Mouse (Mus musculus) heart, postnatal 10 days (tissue): ENCODE measurements at regions not wholly inside any gene's neighbourhood (a gene's known extent, or its start where the extent isn't known, plus 50 kb on each side); places are given as distances from the start of the nearest gene placed in this dataset.

Experiments
- DNase-seq, 2 experiments: peaks; one replicate each; pipeline ENCODE4 v3.0.0; 2021
- intact Hi-C: fragments of 180-260 bp; cut with DNase I; formaldehyde crosslinking; loops from one replicate; pipeline ENCODE4 v1.15.1; 2025

DNA sequence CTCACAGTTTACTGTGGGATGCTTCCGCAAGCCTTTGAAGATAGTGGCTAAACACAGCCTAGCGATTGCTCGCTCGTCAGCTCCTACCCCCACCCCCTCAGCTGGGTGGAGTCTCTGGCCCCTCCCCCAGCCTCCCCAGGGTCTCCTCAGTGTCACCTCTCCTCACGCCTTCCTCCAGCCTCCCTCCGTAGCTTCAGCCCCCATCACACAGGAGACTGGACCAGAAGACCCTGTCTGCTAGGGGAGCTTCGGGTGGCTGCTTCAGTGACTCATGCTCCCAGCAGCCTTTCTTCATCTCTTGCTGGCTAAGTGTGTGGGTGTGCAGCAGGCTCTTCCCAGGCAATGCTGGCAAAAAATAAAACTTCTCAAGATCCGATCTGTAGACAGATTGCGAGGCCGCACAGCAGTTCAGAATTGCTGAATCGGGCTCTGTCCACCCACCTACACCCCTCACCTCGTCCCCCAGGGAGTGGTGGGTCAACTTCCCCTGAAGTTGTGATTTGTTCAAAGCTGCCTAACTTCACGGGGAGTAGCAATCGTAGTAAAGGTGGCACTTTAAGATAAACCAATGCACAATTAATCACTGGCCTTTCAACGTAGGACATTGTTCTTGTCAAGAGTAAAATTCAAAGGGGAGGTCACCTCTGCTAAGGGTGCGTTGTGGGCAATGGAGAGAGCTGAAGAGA is 61.2 kb upstream of the Ankrd28 start:
- peak; percentile 33 to 59 for DNase-seq
- intact Hi-C loops, result no loop called here

GRCm38 (mm10) chr14:31892186-31892510 is 61.7 kb upstream of the Ankrd28 start:
- DNase-seq, result no peak
- intact Hi-C loops, result no loop called here

GRCm38 (mm10) chr14:31896500-31896899 is 66.0 kb upstream of the Ankrd28 start:
- intact Hi-C loops, result no loop called here
- DNase-seq, result no peak

DNA sequence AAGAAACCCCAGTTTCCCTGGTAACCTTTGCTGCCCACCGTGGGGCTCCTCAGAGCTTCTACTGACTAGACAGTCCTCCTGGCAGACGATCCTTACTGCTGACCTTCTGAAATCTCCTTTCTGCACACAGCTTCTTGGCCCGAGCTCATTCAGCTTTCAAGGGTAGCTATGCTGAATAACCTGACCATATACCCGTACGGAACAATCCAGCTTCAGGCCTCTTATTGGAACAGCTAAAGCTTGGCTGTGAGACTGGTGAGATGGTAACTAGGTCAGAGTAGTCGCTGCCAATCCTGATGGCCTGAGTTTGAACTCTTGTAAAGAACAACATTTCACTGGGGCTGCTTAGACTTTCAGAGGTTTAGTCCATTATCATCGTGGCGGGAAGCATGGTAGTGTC is 69.1 kb upstream of the Ankrd28 start:
- intact Hi-C loops, result no loop called here

DNA sequence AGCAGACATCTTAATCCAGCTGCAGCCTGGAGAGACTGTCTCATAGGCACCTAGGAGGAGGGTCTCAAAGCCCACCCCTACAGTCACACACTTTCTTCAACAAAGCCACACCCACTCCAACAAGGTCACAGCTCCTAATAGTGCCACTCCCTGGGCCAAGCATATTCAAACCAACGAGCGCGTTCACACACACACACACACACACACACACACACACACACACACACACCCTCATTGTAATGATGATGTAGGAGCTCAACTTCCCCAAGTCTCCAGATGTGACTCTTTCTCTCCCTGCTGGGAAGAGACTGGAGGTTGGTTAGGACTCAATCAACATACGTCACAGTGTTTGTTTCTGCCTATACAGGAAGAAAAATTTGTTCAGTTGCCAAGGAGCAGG is 69.5 kb upstream of the Ankrd28 start:
- intact Hi-C loops, result loop anchor here (5.0 kb wide), 1 partner anchor 68 kb away; the partner anchor contains the start of gene Ankrd28

More for the DNA sequence above, 69.1 kb upstream of the Ankrd28 start:
- DNase-seq, result peak in 1 of 2 experiments; percentile 20

GRCm38 (mm10) chr14:31901901-31902300 is 71.5 kb upstream of the Ankrd28 start:
- intact Hi-C loops, result loop anchor here (5.0 kb wide), 1 partner anchor 70 kb away; the partner anchor contains the start of gene Ankrd28
- DNase-seq, result peak in 1 of 2 experiments; percentile 29

More for the DNA sequence above, 69.5 kb upstream of the Ankrd28 start:
- no peak for DNase-seq

- intact Hi-C loops, result loop anchor here (5.0 kb wide), 1 partner anchor 71 kb away; the partner anchor contains the start of gene Ankrd28
- DNase-seq, result no peak
These were observed 73.2 kb upstream of the Ankrd28 start for GRCm38 (mm10) chr14:31903664-31904063.

DNA sequence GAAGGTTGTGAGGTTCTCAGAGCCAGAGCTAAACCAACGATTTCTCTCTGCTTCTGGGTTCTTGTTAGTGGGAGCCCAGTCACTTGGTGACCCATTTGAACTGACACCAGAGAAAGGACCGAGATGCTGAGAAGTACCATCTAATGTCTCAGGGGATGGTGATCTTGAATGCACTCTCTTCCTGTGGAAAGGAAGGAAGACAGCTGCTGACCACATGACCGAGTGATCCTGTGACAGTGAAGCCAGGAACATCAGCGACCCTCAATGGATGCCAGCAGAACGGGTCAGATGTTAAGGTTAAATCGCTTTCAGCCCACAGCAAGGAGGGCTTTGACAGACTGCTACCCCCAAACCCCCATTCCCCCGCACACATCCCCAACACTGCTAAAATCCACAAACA is 78.1 kb upstream of the Ankrd28 start:
- DNase-seq, result peak in 1 of 2 experiments; percentile 37
- intact Hi-C loops, result no loop called here

DNA sequence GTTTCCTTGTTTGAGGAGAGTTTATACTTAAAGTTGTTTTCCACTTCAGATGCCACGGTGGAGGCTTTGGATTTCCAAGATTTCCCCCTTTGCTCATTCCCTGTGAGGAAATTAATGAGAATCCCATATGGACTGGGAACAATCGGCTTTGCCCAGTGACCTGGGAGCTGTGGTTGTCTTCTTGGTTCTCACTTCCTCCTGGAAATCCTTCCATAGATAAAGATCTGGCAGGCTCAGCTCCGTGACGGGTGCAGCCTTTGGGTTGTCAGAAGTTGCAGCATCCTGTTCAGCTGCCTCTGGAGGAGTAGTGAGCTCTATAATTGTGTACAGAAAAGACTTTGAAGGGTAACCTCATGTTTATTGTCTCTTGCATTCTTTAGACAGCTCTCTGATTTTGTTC is 78.8 kb upstream of the Ankrd28 start:
- peak; percentile 36 to 41 for DNase-seq
- intact Hi-C loops, result no loop called here

DNA sequence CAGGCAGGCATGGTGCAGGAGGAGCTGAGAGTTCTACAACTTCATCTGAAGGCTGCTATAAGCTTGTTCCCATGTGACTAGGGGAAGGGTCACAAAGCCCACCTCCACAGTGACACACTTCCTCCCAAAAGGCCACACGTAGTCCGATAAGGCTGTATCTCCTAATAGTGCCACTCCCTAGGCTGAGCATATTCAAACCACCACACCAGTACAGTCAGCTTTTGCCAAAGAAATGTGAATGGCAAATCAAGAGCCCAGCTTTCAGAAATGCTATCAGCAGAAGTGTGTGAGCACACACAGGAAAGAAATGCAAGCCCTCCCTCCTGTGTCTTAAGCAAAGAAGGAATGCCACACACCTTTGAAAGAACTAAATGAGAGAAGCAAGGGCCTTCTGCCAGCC is 80.4 kb upstream of the Ankrd28 start:
- intact Hi-C loops, result no loop called here
- DNase-seq, result no peak

DNA sequence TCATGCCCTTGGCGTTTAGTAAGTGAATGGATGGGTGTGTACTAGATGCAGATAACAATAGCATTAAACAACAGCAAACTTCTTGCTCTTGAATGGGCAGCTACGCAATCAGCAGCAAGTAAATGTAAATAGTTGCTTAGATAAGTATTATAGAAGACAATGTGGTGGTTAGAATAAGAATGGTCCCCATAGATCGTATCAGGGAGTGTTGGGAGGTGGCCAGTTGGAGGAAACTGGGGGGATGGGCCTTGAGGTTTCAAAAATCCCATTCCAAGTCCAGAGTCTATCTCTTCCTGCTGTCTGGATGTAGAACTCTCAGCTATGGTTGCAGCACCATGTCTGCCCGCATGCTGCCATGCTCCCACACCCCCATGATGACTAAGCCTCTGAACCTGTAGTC is 88.0 kb upstream of the Ankrd28 start:
- intact Hi-C loops, result no loop called here
- DNase-seq, result no peak

- no peak for DNase-seq
- intact Hi-C loops, result no loop called here
These were observed 88.5 kb upstream of the Ankrd28 start for GRCm38 (mm10) chr14:31918921-31919320.

GRCm38 (mm10) chr14:31929161-31929707 is 98.8 kb upstream of the Ankrd28 start:
- DNase-seq, result no peak
- intact Hi-C loops, result loop anchor here (1.0 kb wide), 1 partner anchor 13 kb away; no protein-coding TSS in a partner anchor

DNA sequence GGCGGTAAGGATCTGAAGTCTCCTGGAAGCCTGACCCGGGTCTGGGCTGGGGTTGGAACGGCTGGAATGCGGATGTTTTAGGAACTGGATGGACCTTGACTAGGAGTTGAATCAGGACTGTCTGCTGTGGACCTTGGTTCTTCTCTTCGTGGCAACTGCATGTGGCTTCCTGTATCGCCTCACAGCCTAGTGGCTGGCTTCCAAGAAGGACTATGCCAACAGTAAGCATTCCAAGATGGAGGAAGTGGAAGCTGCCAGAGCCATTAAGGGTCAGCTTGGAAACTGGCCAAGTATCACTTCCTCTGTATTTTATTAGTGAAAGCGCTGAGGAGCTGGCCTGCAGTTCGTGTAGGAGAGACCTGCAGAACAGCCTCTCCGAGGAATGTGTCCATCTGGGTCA is 98.4 kb upstream of the Galnt15 start:
- peak; percentile 88 for DNase-seq
- intact Hi-C loops, result no loop called here

DNA sequence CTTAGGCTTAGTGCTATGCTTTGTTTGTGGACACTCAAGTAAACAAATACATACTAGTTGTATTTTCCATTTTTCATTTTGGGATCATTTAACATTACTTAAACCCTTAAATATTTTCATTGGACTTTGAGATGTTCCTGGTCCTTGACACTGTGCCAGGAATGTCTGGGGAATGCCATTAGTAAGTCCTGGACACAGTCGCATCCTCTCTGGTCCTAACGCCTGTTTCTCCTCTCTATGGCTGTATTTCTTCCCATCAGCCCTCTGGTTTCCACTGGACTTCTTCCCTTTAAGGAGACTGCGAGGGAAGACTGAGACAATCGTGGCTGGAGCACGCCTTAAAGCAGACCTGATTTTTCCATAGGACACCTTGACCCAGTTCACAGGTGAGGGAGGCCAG is 96.8 kb upstream of the Galnt15 start:
- intact Hi-C loops, result no loop called here
- no peak for DNase-seq

DNA sequence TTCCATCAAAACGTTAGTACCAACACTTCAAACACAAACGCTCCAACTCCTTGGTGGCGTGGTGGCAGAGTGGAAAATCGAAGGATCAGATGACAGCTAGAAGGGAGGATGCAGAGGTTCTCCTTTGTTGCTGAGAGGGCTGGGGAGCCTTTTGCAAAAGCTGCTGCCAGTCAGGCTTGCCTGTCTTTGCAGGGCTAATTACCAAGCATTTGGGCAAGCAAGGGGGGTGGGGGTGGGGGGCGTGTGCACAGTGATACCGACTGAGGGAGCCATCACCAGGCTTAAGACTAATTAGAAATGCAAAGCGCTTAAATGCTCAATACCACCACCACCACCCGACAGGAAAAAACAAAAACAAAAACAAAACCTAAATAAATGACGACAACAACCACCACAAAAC is 95.3 kb upstream of the Galnt15 start:
- DNase-seq, result no peak
- intact Hi-C loops, result no loop called here

- intact Hi-C loops, result no loop called here
- peak; percentile 46 to 48 for DNase-seq
These were observed 94.9 kb upstream of the Galnt15 start for GRCm38 (mm10) chr14:31933841-31934271.

GRCm38 (mm10) chr14:31934321-31934720 is 94.5 kb upstream of the Galnt15 start:
- DNase-seq, result peak; percentile 39 to 49
- intact Hi-C loops, result no loop called here

DNA sequence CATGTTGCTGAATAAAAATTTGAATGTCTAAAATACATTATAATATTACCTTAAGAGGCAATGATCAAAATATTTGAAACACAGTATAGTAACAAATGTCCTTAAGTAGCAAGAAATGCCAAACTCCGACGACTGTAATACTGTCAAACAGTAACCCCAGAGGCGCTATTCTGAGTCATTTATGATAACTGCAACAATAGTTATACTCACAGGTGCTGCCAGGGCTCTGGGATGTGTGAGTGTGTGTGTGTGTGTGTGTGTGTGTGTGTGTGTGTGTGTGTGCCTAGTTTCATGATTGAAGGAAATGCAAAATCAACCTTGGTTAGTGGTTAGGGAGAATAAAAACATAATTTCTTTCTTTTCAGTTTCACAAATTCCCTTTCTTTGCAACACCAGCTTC is 94.0 kb upstream of the Galnt15 start:
- DNase-seq, result no peak
- intact Hi-C loops, result no loop called here

- no peak for DNase-seq
- intact Hi-C loops, result no loop called here
These were observed 93.4 kb upstream of the Galnt15 start for GRCm38 (mm10) chr14:31935411-31935810.

DNA sequence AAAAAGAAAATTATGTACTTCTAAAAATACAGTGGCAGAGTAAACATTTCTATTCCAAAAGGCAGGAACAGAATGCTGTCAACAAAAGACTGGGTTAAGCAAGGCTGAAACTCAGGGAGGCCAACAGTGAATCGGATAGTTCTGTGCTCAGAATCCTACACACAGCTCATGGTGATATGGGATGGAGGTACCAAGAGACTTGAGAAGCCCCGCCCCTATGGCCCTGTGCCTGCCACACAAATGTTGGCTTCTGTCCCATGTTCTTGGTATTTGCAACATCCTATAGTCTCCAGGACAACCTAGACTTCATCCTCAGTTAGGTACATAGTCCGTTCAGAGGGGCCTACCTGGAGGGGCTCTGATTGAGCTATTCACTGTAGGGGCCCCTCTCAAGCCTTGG is 92.2 kb upstream of the Galnt15 start:
- no peak for DNase-seq
- intact Hi-C loops, result no loop called here

- no peak for DNase-seq
- intact Hi-C loops, result loop anchor here (5.0 kb wide), 1 partner anchor 284 kb away; no protein-coding TSS in a partner anchor
These were observed 87.9 kb upstream of the Galnt15 start for GRCm38 (mm10) chr14:31940900-31941299.
